Mouse (Mus musculus) megakaryocyte-erythroid progenitor cell, adult 5-6 weeks (primary cell): ENCODE measurements around the gene Mllt11. TPM values are rescaled to one million over a fixed set of nuclear protein-coding genes. Genes with fewer than 3 reads are reported as not detected.

Experiments used
- ATAC-seq: replicated peaks from 2 replicates; pipeline ENCODE4 v1.8.0; 2016; ENCODE audit warnings: mild to moderate bottlenecking, inconsistent platforms; ENCODE audit not compliant: severe bottlenecking, poor library complexity, low FRiP score, low TSS enrichment
- total RNA-seq, 2 experiments: library from RNA; stranded (forward) in 1 of 2; stranded (reverse) in 1 of 2; fragments of 200-1000, 215-1000 nt in 1 of 2; fragments of >200 nt in 1 of 2; fragmentation: Nextera tagmentation in 1 of 2; gene quantifications; 2 replicates each; pipeline ENCODE4 v1.2.3; 2014 to 2017

The Mllt11 gene
- 6.0 and 6.9 TPM in 2 replicates for total RNA-seq (2014; fragmentation: Nextera tagmentation)
- 1.9 and 3.6 TPM in 2 replicates for total RNA-seq (2017)

- ATAC-seq, result 0 out of 2 replicates have a peak, but pooled peaks have one; percentile 17
Measured at GRCm38 (mm10) chr3:95231298-95232221, at the start of gene Mllt11. Gene Mllt11, minus strand, starts transcription at chr3:95232171.

- ATAC-seq, result peak; percentile 75
Measured at GRCm38 (mm10) chr3:95281216-95282126, 49.5 kb upstream of the Mllt11 start, which contains the start of the genes Mindy1 and Prune1. Gene Mindy1, plus strand, starts transcription at chr3:95281345. Gene Prune1, minus strand, starts transcription at chr3:95282076.

DNA sequence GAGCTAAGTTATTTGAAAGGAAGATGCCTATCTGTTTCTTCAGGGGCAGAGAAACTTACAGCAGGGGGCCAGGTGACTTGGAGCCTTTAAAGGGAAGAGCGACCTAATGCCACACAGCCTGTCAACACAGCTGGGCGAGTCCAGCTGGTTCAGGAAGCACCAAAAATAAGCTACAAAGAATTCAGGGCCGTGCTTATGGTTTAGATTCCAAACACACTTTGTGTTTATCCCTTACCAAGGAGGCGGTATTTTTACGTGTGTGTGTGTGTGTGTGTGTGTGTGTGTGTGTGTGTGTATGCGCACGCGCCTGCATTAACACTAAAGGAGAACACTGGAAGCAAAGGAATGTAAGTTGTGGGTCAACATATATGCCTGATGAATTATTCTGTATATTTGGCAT, 48.8 kb upstream of the Mllt11 start:
- no peak for ATAC-seq

DNA sequence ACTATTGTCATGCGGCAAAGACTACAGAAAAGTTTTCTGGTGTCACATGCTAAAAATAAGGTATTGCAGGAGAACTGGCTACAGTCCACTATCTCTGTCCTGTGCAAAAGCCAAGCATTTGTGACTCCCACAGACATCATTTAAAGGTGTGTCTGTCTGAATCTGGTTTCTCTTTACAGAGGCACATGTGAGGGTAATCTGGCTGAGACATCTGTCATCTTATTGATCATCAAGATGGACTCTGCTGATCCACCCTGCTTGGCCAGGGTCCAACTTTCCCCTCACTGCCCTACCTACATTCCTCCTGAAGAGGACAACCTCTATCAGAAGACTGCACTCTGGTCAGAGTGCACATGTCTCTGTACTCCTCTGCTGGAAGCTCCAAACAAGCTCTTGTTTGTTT, 45.2 kb upstream of the Mllt11 start:
- peak; percentile 23; the same call in 1 of the 2 replicates for ATAC-seq

- no peak for ATAC-seq
Measured at GRCm38 (mm10) chr3:95276428-95276934, 44.5 kb upstream of the Mllt11 start.

DNA sequence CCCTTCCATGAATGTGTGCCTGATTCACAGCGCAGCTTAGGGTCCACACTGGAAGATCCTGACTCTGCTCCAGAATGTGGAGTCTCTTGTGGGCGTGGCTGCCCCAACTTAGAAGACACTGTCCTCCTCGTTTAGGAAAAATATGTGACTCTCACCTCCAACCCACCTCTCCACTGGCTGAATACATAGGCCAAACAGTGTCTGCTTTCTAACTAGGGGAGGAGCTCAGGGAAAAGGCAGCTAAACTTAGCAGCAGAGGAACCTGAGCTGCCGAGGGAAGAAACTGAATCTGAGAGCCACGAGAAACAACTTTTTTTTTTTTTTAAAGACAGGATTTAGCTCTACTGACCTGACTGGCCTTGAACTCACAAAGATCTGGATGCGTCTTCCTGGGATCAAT, 43.2 kb upstream of the Mllt11 start:
- ATAC-seq, result no peak

GRCm38 (mm10) chr3:95274453-95274852, 42.5 kb upstream of the Mllt11 start:
- no peak for ATAC-seq

- ATAC-seq, result no peak
Measured at GRCm38 (mm10) chr3:95273471-95273870, 41.5 kb upstream of the Mllt11 start.

DNA sequence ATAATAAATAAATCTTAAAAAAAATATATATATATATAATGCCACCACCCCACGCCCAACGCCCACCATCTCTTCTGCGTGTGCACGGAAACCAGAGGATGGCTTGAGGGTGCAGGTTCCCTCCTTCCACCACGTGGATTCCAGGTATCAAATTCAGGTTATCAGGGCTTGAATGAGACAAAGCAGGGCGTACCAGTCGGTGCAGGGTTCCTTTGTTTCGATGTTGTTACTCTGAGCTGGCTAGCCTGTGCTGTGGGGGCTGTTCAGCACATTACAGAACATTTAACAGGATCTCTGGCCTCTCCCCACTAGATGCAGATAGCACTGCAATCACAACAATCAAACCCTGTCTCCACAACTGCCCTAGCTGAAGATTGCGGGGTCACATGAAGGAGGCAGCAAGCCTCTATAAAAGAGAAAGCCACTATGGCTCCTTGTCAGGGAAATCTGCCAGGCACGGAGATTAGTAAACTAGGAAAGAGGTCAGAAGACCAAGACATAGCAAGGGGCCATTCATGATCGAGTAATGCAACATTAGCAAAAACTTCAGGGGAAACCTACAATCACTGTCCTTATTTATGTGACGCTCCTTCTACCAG, 38.9 kb upstream of the Mllt11 start:
- ATAC-seq, result no peak

GRCm38 (mm10) chr3:95269789-95270188, 37.8 kb upstream of the Mllt11 start:
- no peak for ATAC-seq

- no peak for ATAC-seq
Measured at GRCm38 (mm10) chr3:95267855-95268254, 35.9 kb upstream of the Mllt11 start.

DNA sequence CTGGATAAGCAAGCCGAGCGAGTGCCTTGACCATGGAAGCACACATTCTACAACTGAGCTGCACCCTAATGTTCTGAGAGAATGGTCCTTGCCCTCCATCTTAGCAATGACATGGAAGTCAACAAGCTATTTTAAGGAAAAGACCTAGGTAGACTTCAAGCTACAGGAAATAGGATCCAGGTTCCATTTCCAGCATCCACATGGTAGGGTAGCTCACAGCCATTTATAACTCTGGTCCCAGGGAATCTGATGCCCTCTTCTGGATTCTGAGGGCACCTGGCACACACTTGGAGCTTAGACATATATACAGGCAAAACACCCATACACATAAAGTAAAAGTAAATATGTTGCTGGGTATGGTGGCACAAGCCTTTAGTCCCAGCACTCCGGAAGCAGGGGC, 34.1 kb upstream of the Mllt11 start:
- no peak for ATAC-seq

GRCm38 (mm10) chr3:95264724-95265123, 32.8 kb upstream of the Mllt11 start:
- no peak for ATAC-seq

DNA sequence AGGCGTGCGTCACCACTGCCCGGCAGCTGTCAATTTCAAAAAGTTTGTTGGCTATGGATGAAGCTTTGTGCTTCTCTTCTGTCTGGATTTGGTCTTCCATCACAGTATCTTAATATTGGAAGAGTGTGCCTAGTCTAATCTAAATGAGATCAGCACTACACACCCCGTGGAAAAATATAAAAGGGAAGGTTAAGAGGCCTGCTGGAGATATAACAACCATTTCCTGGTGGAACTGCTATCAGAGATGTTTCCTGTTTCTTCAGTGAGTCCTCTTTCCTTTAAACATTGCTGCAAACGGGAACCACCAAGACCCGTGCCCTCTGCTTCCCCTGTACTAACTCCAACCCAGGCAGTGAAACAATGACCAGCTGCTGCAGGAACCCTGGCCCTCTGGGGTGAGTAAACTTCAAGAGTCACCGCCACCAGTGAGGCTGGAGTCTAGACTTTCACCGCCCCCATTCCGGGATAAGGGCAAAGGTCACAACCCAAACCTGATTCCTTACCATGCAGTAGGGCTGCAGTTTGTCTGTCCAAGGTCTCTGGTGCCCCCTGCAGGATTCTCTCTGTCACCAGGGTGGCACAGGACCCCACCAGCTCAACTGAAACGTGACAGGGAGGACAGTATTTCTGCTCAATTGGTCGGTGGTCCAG, 31.2 kb upstream of the Mllt11 start:
- peak; percentile 86 for ATAC-seq

GRCm38 (mm10) chr3:95261975-95262374, 30.0 kb upstream of the Mllt11 start:
- ATAC-seq, result no peak

- no peak for ATAC-seq
Measured at GRCm38 (mm10) chr3:95256931-95257330, 25.0 kb upstream of the Mllt11 start.

DNA sequence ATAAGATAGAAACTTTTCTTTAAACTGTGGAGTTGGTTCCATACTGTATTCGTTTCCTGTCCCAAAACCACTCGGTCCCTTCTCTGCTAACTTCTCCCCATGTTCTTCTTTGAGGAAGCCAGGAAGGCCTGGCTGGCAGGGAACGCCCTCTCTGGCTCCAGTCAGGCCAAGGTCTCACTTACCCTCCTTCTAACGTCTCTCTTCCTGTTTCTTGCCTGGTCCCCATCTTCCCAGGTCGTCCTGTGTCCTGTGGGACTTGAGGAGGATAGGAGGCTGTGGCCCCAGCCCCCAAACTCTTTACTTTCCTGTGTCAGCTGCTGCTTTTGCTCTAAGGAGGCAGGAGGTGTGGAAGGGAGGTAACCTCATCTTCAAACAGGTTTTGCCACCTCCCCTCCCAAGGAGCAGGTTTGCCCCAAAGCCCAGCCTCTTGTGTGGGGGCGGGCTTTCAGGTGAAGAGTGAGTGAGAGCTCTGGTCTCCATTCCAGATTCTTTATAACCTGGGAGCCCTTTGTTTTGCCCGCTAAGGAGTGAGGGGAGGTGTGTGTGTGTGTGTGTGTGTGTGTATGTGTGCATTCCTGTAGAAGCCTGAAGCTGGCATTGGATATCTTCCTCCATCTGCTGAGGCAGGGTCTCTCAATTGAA, 18.9 kb upstream of the Mllt11 start, which contains the start of gene Bnipl:
TSS of gene Bnipl (minus strand) at position 411 of the 642 bp plus-strand sequence.
- ATAC-seq, result no peak

DNA sequence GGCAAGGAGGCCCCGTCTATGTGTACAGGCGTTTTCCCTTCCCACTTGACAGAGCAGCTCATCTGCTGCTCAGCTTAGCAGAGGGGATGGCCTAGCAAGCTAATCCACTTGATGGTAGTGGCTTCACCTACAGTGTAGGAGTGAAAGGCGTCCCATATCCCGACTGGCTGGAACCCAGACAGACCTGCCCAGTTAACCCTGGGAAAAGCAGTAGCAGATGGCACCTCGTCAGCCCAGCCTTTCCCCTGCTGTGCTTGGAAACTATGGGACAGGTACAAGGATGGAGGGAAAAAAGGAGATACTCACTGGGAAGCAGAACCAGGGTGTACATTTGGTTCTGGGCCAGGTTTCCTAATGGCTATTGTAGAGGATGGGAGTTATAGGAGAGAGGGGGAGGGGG, 18.4 kb upstream of the Mllt11 start:
- ATAC-seq, result no peak
